Mouse (Mus musculus) testis, adult 2 months (tissue): ENCODE results near the gene Cdkal1.

Experiments used
- CTCF ChIP-seq: fragments of 200-500 bp; IDR thresholded peaks from 2 replicates; pipeline ENCODE4 v1.5.1; 2012; ENCODE audit warnings: low read depth, mild to moderate bottlenecking, inconsistent platforms, low read length, moderate library complexity; ENCODE audit not compliant: control insufficient read depth, insufficient read depth, insufficient replicate concordance
- POLR2A ChIP-seq: fragments of 200-500 bp; IDR thresholded peaks from 2 replicates; pipeline ENCODE4 v1.6.1; 2012; ENCODE audit warnings: low read depth, mild to moderate bottlenecking, inconsistent platforms, low read length, moderate library complexity; ENCODE audit not compliant: control insufficient read depth

DNA sequence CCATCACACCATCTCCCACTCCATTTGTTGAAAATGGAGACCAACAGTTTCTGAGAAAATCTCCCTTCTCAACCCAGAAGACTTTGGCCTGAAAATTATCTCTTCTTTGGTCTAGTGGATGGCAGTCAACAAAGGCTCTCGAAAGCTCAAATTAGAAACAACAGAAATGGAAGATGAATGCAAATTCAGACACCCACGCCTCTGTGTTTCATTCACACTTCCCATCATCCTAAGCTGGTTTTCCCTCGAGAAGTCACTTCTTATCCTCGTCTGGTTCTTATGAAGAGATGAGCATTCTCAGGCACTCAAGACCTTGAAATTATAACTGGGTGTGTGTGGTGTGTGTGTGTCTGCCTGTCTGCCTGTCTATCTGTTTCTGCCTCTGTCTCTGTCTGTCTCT lies 621.0 kb downstream of the Cdkal1 start:
- TF ChIP-seq POLR2A (no peak), CTCF (no peak)
